Mouse (Mus musculus) neural tube, embryonic 11.5 days (tissue): Measurements from ENCODE around the gene Med17. TPM values are rescaled to one million over a fixed set of nuclear protein-coding genes. Genes with fewer than 3 reads are reported as not detected.
A peak's percentile ranks its signal among the peaks of the same experiment; 100 is the strongest.

Experiments used
- ATAC-seq: fragments of 200-750 bp; cut with Nextera tagmentation; 2 replicates; pipeline ENCODE4 v1.8.0; 2017; ENCODE audit warnings: moderate number of reproducible peaks, mild to moderate bottlenecking, moderate TSS enrichment, moderate library complexity; ENCODE audit not compliant: insufficient read depth, low FRiP score, low TSS enrichment
- DNase-seq: peaks from one replicate; pipeline ENCODE4 v3.0.0-alpha.2; 2015; ENCODE audit warnings: low spot score
- H3K27ac ChIP-seq: fragments of 300-500 bp; sonication (generic); 2 replicates; pipeline ENCODE4 v1.5.1; 2014; ENCODE audit warnings: low read depth, mild to moderate bottlenecking, low read length
- H3K27me3 ChIP-seq: fragments of 300-500 bp; sonication (generic); 2 replicates; pipeline ENCODE4 v1.6.1; 2014; ENCODE audit warnings: mild to moderate bottlenecking, low read length, mixed read lengths; ENCODE audit not compliant: control insufficient read depth, insufficient read depth
- H3K36me3 ChIP-seq: fragments of 300-500 bp; sonication (generic); 2 replicates; pipeline ENCODE4 v1.6.1; 2014; ENCODE audit warnings: mild to moderate bottlenecking, low read length, moderate library complexity, mixed read lengths; ENCODE audit not compliant: control insufficient read depth, insufficient read depth
- H3K4me1 ChIP-seq: fragments of 300-500 bp; sonication (generic); 2 replicates; pipeline ENCODE4 v1.6.1; 2014; ENCODE audit warnings: low read length, mixed read lengths; ENCODE audit not compliant: control insufficient read depth, insufficient read depth
- H3K4me2 ChIP-seq: fragments of 300-500 bp; sonication (generic); 2 replicates; pipeline ENCODE4 v1.6.1; 2014; ENCODE audit warnings: low read depth, mild to moderate bottlenecking, moderate library complexity
- H3K4me3 ChIP-seq: fragments of 300-500 bp; sonication (generic); 2 replicates; pipeline ENCODE4 v1.5.1; 2014; ENCODE audit warnings: low read depth, low read length
- H3K9ac ChIP-seq: fragments of 300-500 bp; sonication (generic); 2 replicates; pipeline ENCODE4 v1.6.1; 2014; ENCODE audit warnings: mild to moderate bottlenecking, low read length
- H3K9me3 ChIP-seq: fragments of 300-500 bp; sonication (generic); 2 replicates; pipeline ENCODE4 v1.6.1; 2016; ENCODE audit warnings: low read length; ENCODE audit not compliant: control insufficient read depth
- WGBS: fragments of 180-500 bp; shearing (Covaris S2); extraction: QIAGEN DNeasy Blood & Tissue Kit; methylation state at CpG from one replicate; pipeline ENCODE4 v1.1.7; 2014; 5-methylcytosine and 5-hydroxymethylcytosine counted together
- polyA plus RNA-seq: library from polyadenylated mRNA; unstranded; fragments of >200 nt; fragmentation: Nextera tagmentation; extraction: Ambion mirVana; gene quantifications from 2 replicates; pipeline ENCODE4 v1.2.1, GENCODE M21; 2014

Med17 gene
- polyA plus RNA-seq, 1 experiment from 2014 or later, result 47.9 TPM

DNA sequence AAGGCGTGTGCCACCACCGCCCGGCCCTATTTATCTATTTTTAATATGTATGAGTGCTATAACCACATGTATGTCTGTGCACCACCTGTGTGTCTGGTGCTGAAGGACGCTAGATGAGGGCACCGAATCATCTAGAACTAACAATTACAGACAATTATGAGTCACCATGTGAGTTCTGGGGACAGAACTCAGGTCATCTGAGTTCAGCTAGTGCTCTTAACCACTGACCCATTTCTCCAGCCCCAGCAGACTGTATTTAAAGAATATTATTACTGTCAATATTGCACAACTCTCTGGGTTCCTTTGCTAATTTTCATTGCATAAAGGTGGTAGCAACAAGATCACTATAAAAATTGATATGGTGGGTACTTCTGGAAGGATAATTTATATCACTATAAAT, 20.3 kb upstream of the Med17 start:
- ATAC-seq (no peak), DNase-seq (no peak)
- Histone ChIP-seq H3K9ac (no peak overlapping the region), H3K4me2 (no peak overlapping the region), H3K27me3 (no peaks in the 10 kb centered on the region), H3K9me3 (no peaks in the 10 kb centered on the region), H3K4me1 (no peaks in the 10 kb centered on the region), H3K36me3 (no peaks in the 10 kb centered on the region), H3K27ac (no peak overlapping the region), H3K4me3 (no peak overlapping the region)
- WGBS, result 84% methylated on average over 5 of the region's 5 CpGs

- 36% methylated on average over 2 of the region's 2 CpGs for WGBS
- H3K4me3 ChIP-seq, result no peak overlapping the region
- no peaks in the 10 kb centered on the region for H3K9me3 ChIP-seq
- ATAC-seq (no peak), DNase-seq (no peak)
- H3K4me1 ChIP-seq, result no peaks in the 10 kb centered on the region
- H3K9ac ChIP-seq, result no peak overlapping the region
- no peak overlapping the region for H3K4me2 ChIP-seq
- H3K36me3 ChIP-seq, result no peaks in the 10 kb centered on the region
- no peak overlapping the region for H3K27ac ChIP-seq
- H3K27me3 ChIP-seq, result no peaks in the 10 kb centered on the region
Observed at GRCm38 (mm10) chr9:15298451-15298850, 18.7 kb upstream of the Med17 start.

GRCm38 (mm10) chr9:15297112-15297511, 17.4 kb upstream of the Med17 start:
- H3K27me3 ChIP-seq, result no peaks in the 10 kb centered on the region
- no peaks in the 10 kb centered on the region for H3K9me3 ChIP-seq
- no peak overlapping the region for H3K9ac ChIP-seq
- H3K4me2 ChIP-seq, result no peak overlapping the region
- H3K4me1 ChIP-seq, result no peaks in the 10 kb centered on the region
- ATAC-seq (no peak), DNase-seq (no peak)
- no peak overlapping the region for H3K27ac ChIP-seq
- H3K36me3 ChIP-seq, result no peaks in the 10 kb centered on the region
- 91% methylated on average over 7 of the region's 7 CpGs for WGBS
- H3K4me3 ChIP-seq, result no peak overlapping the region

GRCm38 (mm10) chr9:15289251-15289650, 9.5 kb upstream of the Med17 start:
- H3K4me1 ChIP-seq, result no peaks in the 10 kb centered on the region
- H3K4me3 ChIP-seq, result no peak overlapping the region
- H3K27me3 ChIP-seq, result no peaks in the 10 kb centered on the region
- whole genome bisulfite sequencing, result 89% methylated on average over 6 of the region's 6 CpGs
- DNase-seq (no peak), ATAC-seq (no peak)
- H3K4me2 ChIP-seq, result no peak overlapping the region
- H3K27ac ChIP-seq, result no peak overlapping the region
- H3K36me3 ChIP-seq, result no peaks in the 10 kb centered on the region
- H3K9ac ChIP-seq, result no peak overlapping the region
- no peaks in the 10 kb centered on the region for H3K9me3 ChIP-seq

DNA sequence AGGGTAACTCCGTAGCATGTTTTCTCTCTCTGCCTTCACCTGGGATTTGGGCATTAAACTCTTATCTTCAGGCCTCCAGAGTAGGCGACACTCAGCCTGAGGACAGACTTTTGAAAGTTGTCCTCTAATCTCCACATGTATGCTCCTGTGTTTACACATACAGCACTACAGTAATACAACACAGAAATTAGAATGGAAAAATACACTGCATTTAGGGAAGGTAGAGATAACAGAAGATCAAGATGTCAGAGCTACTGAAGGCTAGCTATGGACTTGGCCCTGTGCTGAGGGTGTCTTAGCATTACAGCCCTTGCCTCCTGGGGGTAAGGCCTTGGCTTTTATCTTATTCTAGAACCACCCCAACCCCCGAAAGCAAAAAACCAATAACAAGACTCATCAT, 8.7 kb upstream of the Med17 start:
- no peak overlapping the region for H3K9ac ChIP-seq
- ATAC-seq, result no peak
- no peak overlapping the region for H3K4me2 ChIP-seq
- no peak overlapping the region for H3K4me3 ChIP-seq
- H3K27ac ChIP-seq, result no peak overlapping the region
- H3K27me3 ChIP-seq, result no peaks in the 10 kb centered on the region
- H3K9me3 ChIP-seq, result no peaks in the 10 kb centered on the region
- WGBS, result 90% methylated on average over 3 of the region's 3 CpGs
- no peaks in the 10 kb centered on the region for H3K4me1 ChIP-seq
- DNase-seq, result no peak
- no peaks in the 10 kb centered on the region for H3K36me3 ChIP-seq

DNA sequence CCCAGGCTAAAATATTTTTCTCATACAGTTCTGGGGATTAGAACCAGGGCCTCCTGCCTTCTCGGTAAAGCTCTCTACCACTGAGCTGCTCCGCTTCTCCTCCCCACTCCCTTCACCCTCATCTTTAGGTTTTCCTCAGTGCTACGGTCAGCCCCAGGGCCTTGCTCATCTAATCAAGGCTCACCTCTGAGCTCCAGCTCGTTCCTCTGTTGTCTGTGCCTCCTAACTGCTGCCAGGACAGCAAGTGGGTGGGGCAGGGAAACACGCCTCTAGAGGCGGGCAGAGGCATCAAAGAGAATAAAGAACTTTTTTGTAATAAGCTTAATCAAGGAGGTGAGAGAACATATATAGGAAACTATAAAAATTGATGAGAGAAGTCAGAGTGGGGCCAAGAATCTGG, 8.1 kb upstream of the Med17 start:
- Histone ChIP-seq H3K4me3 (no peak overlapping the region), H3K36me3 (no peaks in the 10 kb centered on the region), H3K9ac (no peak overlapping the region), H3K27ac (no peak overlapping the region), H3K9me3 (no peaks in the 10 kb centered on the region), H3K27me3 (no peaks in the 10 kb centered on the region), H3K4me1 (no peaks in the 10 kb centered on the region), H3K4me2 (no peak overlapping the region)
- DNase-seq (no peak), ATAC-seq (no peak)
- WGBS, result 64% methylated on average over 6 of the region's 6 CpGs

GRCm38 (mm10) chr9:15285443-15285842, 5.7 kb upstream of the Med17 start:
- no peaks in the 10 kb centered on the region for H3K27me3 ChIP-seq
- no peak overlapping the region for H3K27ac ChIP-seq
- 67% methylated on average over 3 of the region's 3 CpGs for WGBS

GRCm38 (mm10) chr9:15280491-15280879, 754 bp upstream of the Med17 start:
- peak overlapping the region; percentile 27; the same call in 1 of the 2 replicates for H3K27ac ChIP-seq

More at GRCm38 (mm10) chr9:15285443-15285842, 5.7 kb upstream of the Med17 start:
- Histone ChIP-seq H3K9ac (no peak overlapping the region), H3K9me3 (no peaks in the 10 kb centered on the region), H3K4me3 (no peak overlapping the region), H3K4me2 (no peak overlapping the region), H3K36me3 (no peaks in the 10 kb centered on the region), H3K4me1 (peaks cover 3% of the 10 kb centered on the region; the same call in 1 of the 2 replicates)
- DNase-seq (no peak), ATAC-seq (no peak)

DNA sequence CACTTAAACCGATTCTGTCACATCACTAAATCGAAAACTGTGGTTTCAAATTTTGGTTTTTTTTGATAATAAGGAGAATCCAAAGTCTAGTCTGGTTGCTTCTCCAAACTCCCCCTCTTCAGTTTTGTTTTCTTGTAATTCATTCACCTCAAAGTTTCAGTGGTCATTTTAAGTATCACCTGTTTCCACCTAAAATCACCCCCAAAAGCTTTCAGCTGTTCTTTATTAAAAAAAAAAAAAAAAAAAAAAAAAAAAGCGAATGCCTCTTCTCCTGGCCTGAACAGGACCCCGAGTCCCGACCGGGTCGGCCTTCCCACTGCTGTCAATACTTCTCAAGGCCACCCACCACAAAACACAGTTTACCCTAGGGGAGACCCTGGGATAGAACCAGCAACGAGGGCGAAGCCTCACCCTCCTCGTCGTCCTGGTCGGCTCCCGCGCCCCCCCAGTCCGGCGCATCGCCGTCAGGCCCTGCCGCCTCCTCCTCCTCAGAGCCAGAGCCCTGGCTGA, 537 bp downstream of the Med17 start:
- H3K36me3 ChIP-seq, result no peaks in the 10 kb centered on the region
- ATAC-seq (no peak), DNase-seq (no peak)
- peak overlapping the region; percentile 77 for H3K4me3 ChIP-seq
- WGBS, result 10% methylated on average over 18 of the region's 19 CpGs
- peak overlapping the region; percentile 91 for H3K9ac ChIP-seq
- no peaks in the 10 kb centered on the region for H3K27me3 ChIP-seq
- peak overlapping the region; percentile 61 for H3K27ac ChIP-seq
- H3K4me2 ChIP-seq, result peak overlapping the region; percentile 65
- H3K9me3 ChIP-seq, result no peaks in the 10 kb centered on the region
- peaks cover 9% of the 10 kb centered on the region; the same call in 1 of the 2 replicates for H3K4me1 ChIP-seq

More at GRCm38 (mm10) chr9:15280491-15280879, 754 bp upstream of the Med17 start:
- H3K9ac ChIP-seq, result peak overlapping the region; percentile 70
- no peaks in the 10 kb centered on the region for H3K27me3 ChIP-seq
- peaks cover 9% of the 10 kb centered on the region; the same call in 1 of the 2 replicates for H3K4me1 ChIP-seq
- peak overlapping the region; percentile 77 for H3K4me3 ChIP-seq
- H3K4me2 ChIP-seq, result peak overlapping the region; percentile 76
- 54% methylated on average over 5 of the region's 5 CpGs for WGBS
- H3K9me3 ChIP-seq, result no peaks in the 10 kb centered on the region
- DNase-seq (no peak), ATAC-seq (peak; percentile 27)
- no peaks in the 10 kb centered on the region for H3K36me3 ChIP-seq
